Mouse (Mus musculus): ENCODE results near the gene Prr29. TPM values are rescaled to one million over a fixed set of nuclear protein-coding genes. Genes with fewer than 3 reads are reported as not detected.

Prr29 gene
- total RNA-seq, 1 experiment = not detected

DNA sequence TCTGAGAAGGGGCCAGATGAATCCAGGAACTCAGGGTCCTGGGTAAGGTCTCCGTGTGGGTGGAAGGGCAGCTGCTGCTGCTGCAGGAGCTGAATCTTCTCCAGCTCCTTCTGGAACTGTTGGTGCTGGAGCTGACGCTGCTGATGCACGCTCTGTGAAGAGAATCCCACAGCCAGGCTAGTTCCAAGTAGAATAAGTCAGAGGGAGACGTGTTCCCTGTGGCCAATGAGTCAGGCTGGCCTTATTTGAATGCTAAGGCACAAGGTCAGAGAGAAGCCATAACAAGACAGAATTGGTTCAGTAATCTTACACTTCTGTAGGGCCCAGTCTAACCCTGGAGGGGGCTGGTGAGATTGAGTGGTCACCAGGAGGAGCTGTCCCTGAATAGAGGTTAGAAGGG lies 44.7 kb downstream of the Prr29 start:
- no peak overlapping the region for H3K27ac ChIP-seq (ENCODE audit: insufficient read depth, low read depth, low read length, poor library complexity, severe bottlenecking)
- no peak for DNase-seq (ENCODE audit: low read depth, low spot score)
- H3K4me1 ChIP-seq (ENCODE audit: control insufficient read depth in 2 of 2, insufficient read depth in 2 of 2, low read length in 2 of 2, poor library complexity in 1 of 2) = no peaks in the 10 kb centered on the region; a peak in 1 of 4 replicates
- no peak overlapping the region for H3K4me3 ChIP-seq (ENCODE audit: insufficient read depth in 1 of 2, low read depth in 1 of 2, low read length in 2 of 2, poor library complexity in 1 of 2, severe bottlenecking in 1 of 2)
- peaks cover 6% of the 10 kb centered on the region; the same call in 1 of the 2 replicates for H3K36me3 ChIP-seq (ENCODE audit: control insufficient read depth, insufficient read depth, low read length, poor library complexity, severe bottlenecking)
- H3K9ac ChIP-seq (ENCODE audit: insufficient read depth, low read depth, low read length, poor library complexity, severe bottlenecking) = peak overlapping the region; percentile 0; the same call in 1 of the 2 replicates
- TF ChIP-seq HCFC1 (IDR thresholded peaks at IDR 0.05; ENCODE audit: borderline replicate concordance, insufficient read depth, low read length) (no peak), ZC3H11A (IDR thresholded peaks at IDR 0.05; ENCODE audit: borderline replicate concordance, low read depth, low read length) (no peak), CHD2 (IDR thresholded peaks at IDR 0.05; ENCODE audit: low read depth, low read length) (no peak), ZNF384 (IDR thresholded peaks at IDR 0.05; ENCODE audit: low read depth, low read length) (no peak), MAFK (IDR thresholded peaks at IDR 0.05; ENCODE audit: insufficient read depth, low read depth, low read length) (no peak)
- no peaks in the 10 kb centered on the region for H3K9me3 ChIP-seq (ENCODE audit: control insufficient read depth, insufficient read depth, low read depth, low read length)
- in situ Hi-C loops (cut with MboI; ENCODE audit: low sequenced_read_pairs in 2 of 2, unreplicated experiment in 2 of 2) = loop anchor here (10.0 kb wide), 3 partner anchors 225 to 365 kb away; partner anchors contain the start of gene Polg2 (in 1 of the 2)

DNA sequence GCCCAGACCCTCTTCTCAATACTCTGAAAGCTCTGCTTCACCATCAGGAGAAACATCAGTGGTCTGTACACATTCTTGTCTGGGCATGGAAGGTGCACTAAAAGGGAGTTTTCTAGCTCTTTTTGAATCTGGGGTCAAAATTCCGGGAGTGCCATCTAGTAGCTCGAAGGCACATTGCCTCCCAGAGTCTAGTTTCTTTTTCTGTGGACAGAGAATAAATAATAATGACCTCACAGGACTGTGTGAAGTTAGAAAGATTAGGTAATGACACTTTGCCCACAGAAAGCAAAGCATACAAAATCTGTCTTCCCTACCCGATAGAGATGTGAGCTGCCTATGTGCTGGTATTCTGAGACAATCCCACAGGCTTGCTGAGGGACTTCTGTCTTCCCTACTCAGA lies 45.2 kb downstream of the Prr29 start:
- H3K4me3 ChIP-seq (ENCODE audit: insufficient read depth in 1 of 2, low read depth in 1 of 2, low read length in 2 of 2, poor library complexity in 1 of 2, severe bottlenecking in 1 of 2) = no peak overlapping the region
- TF ChIP-seq CHD2 (IDR thresholded peaks at IDR 0.05; ENCODE audit: low read depth, low read length) (no peak), HCFC1 (IDR thresholded peaks at IDR 0.05; ENCODE audit: borderline replicate concordance, insufficient read depth, low read length) (no peak), MAFK (IDR thresholded peaks at IDR 0.05; ENCODE audit: insufficient read depth, low read depth, low read length) (no peak), ZC3H11A (IDR thresholded peaks at IDR 0.05; ENCODE audit: borderline replicate concordance, low read depth, low read length) (no peak), ZNF384 (IDR thresholded peaks at IDR 0.05; ENCODE audit: low read depth, low read length) (no peak)
- no peak overlapping the region for H3K9ac ChIP-seq (ENCODE audit: insufficient read depth, low read depth, low read length, poor library complexity, severe bottlenecking)
- H3K9me3 ChIP-seq (ENCODE audit: control insufficient read depth, insufficient read depth, low read depth, low read length) = no peaks in the 10 kb centered on the region
- H3K27ac ChIP-seq (ENCODE audit: insufficient read depth, low read depth, low read length, poor library complexity, severe bottlenecking) = no peak overlapping the region
- DNase-seq (ENCODE audit: low read depth, low spot score) = no peak
- H3K4me1 ChIP-seq (ENCODE audit: control insufficient read depth in 2 of 2, insufficient read depth in 2 of 2, low read length in 2 of 2, poor library complexity in 1 of 2) = no peaks in the 10 kb centered on the region; a peak in 1 of 4 replicates
- peaks cover 4% of the 10 kb centered on the region; the same call in 1 of the 2 replicates for H3K36me3 ChIP-seq (ENCODE audit: control insufficient read depth, insufficient read depth, low read length, poor library complexity, severe bottlenecking)
- in situ Hi-C loops (cut with MboI; ENCODE audit: low sequenced_read_pairs in 2 of 2, unreplicated experiment in 2 of 2) = loop anchor here (10.0 kb wide), 3 partner anchors 224 to 364 kb away; partner anchors contain the start of gene Polg2 (in 1 of the 2)

DNA sequence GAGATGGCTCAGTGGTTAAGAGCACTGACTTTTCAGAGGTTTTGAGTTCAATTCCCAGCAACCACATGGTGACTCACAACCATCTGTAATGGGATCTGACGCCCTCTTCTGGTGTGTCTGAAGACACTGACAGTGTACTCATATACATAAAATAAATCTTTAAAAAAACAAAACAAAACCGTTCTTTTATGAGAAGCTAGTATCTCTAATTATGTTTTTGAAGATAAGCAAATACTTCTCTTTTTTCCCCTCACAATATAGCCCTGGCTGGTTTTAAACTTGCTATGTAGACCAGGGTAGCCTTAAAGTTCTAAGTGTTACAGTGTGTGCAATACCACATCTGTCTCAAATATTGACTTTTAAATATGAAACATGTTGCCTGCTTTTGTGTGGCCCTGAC lies 45.9 kb downstream of the Prr29 start:
- no peak for TF ChIP-seq CHD2 (IDR thresholded peaks at IDR 0.05; ENCODE audit: low read depth, low read length)
- no peak for TF ChIP-seq ZC3H11A (IDR thresholded peaks at IDR 0.05; ENCODE audit: borderline replicate concordance, low read depth, low read length)
- TF ChIP-seq ZNF384 (IDR thresholded peaks at IDR 0.05; ENCODE audit: low read depth, low read length) = no peak
- no peak for TF ChIP-seq MAFK (IDR thresholded peaks at IDR 0.05; ENCODE audit: insufficient read depth, low read depth, low read length)
- no peak for TF ChIP-seq HCFC1 (IDR thresholded peaks at IDR 0.05; ENCODE audit: borderline replicate concordance, insufficient read depth, low read length)
- H3K27ac ChIP-seq (ENCODE audit: insufficient read depth, low read depth, low read length, poor library complexity, severe bottlenecking) = no peak overlapping the region
- H3K36me3 ChIP-seq (ENCODE audit: control insufficient read depth, insufficient read depth, low read length, poor library complexity, severe bottlenecking) = peaks cover 3% of the 10 kb centered on the region; the same call in 1 of the 2 replicates
- H3K4me3 ChIP-seq (ENCODE audit: insufficient read depth in 1 of 2, low read depth in 1 of 2, low read length in 2 of 2, poor library complexity in 1 of 2, severe bottlenecking in 1 of 2) = no peak overlapping the region
- H3K4me1 ChIP-seq (ENCODE audit: control insufficient read depth in 2 of 2, insufficient read depth in 2 of 2, low read length in 2 of 2, poor library complexity in 1 of 2) = no peaks in the 10 kb centered on the region; a peak in 1 of 4 replicates
- in situ Hi-C loops (cut with MboI; ENCODE audit: low sequenced_read_pairs in 2 of 2, unreplicated experiment in 2 of 2) = loop anchor here (10.0 kb wide), 3 partner anchors 224 to 364 kb away; partner anchors contain the start of gene Polg2 (in 1 of the 2)
- DNase-seq (ENCODE audit: low read depth, low spot score) = no peak
- no peaks in the 10 kb centered on the region for H3K9me3 ChIP-seq (ENCODE audit: control insufficient read depth, insufficient read depth, low read depth, low read length)
- H3K9ac ChIP-seq (ENCODE audit: insufficient read depth, low read depth, low read length, poor library complexity, severe bottlenecking) = no peak overlapping the region

DNA sequence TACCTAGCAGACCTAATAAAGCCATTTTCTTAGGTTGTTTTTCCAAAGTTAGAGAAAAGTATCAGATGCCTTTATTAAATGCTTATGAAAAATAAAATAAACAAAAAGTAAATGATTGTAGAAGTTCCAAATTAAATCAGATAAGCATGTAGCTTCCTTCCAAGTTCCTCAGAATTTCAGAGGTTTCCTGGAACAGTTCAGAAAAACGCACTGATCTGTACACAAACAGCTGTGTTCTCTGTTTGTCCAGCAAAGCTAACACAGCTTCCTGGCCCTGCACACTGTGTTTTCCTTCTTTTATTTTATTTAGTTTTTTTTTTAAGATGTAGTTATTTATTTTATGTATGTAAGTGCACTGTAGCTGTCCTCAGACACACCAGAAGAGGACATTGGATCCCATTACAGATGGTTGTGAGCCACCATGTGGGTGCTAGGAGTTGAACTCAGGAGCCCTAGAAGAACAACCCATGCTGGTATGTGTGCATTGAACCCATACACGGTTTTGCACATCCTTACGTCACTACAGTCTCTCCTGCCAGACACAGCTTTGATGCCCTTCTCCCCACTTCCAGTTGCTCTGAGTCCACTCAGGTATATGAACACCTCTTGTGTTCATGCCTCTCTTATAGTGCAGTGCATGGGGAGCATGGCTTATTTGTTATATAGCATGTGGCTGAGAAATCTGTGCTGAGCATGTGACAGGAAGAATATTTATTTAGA lies 47.5 kb downstream of the Prr29 start:
- in situ Hi-C loops (cut with MboI; ENCODE audit: low sequenced_read_pairs in 2 of 2, unreplicated experiment in 2 of 2) = loop anchor here (10.0 kb wide), 3 partner anchors 222 to 362 kb away; partner anchors contain the start of gene Polg2 (in 1 of the 2)
- no peaks in the 10 kb centered on the region for H3K9me3 ChIP-seq (ENCODE audit: control insufficient read depth, insufficient read depth, low read depth, low read length)
- H3K27ac ChIP-seq (ENCODE audit: insufficient read depth, low read depth, low read length, poor library complexity, severe bottlenecking) = no peak overlapping the region
- H3K36me3 ChIP-seq (ENCODE audit: control insufficient read depth, insufficient read depth, low read length, poor library complexity, severe bottlenecking) = no peaks in the 10 kb centered on the region; the same call in 1 of the 2 replicates
- DNase-seq (ENCODE audit: low read depth, low spot score) = no peak
- no peak overlapping the region for H3K4me3 ChIP-seq (ENCODE audit: insufficient read depth in 1 of 2, low read depth in 1 of 2, low read length in 2 of 2, poor library complexity in 1 of 2, severe bottlenecking in 1 of 2)
- no peak overlapping the region for H3K9ac ChIP-seq (ENCODE audit: insufficient read depth, low read depth, low read length, poor library complexity, severe bottlenecking)
- H3K4me1 ChIP-seq (ENCODE audit: control insufficient read depth in 2 of 2, insufficient read depth in 2 of 2, low read length in 2 of 2, poor library complexity in 1 of 2) = no peaks in the 10 kb centered on the region; a peak in 1 of 4 replicates
- no peak for TF ChIP-seq MAFK (IDR thresholded peaks at IDR 0.05; ENCODE audit: insufficient read depth, low read depth, low read length)
- TF ChIP-seq CHD2 (IDR thresholded peaks at IDR 0.05; ENCODE audit: low read depth, low read length) = no peak
- TF ChIP-seq ZNF384 (IDR thresholded peaks at IDR 0.05; ENCODE audit: low read depth, low read length) = no peak
- no peak for TF ChIP-seq HCFC1 (IDR thresholded peaks at IDR 0.05; ENCODE audit: borderline replicate concordance, insufficient read depth, low read length)
- no peak for TF ChIP-seq ZC3H11A (IDR thresholded peaks at IDR 0.05; ENCODE audit: borderline replicate concordance, low read depth, low read length)
